ENCODE assay signal across 8 mouse cellular contexts in the genomic region with DNA sequence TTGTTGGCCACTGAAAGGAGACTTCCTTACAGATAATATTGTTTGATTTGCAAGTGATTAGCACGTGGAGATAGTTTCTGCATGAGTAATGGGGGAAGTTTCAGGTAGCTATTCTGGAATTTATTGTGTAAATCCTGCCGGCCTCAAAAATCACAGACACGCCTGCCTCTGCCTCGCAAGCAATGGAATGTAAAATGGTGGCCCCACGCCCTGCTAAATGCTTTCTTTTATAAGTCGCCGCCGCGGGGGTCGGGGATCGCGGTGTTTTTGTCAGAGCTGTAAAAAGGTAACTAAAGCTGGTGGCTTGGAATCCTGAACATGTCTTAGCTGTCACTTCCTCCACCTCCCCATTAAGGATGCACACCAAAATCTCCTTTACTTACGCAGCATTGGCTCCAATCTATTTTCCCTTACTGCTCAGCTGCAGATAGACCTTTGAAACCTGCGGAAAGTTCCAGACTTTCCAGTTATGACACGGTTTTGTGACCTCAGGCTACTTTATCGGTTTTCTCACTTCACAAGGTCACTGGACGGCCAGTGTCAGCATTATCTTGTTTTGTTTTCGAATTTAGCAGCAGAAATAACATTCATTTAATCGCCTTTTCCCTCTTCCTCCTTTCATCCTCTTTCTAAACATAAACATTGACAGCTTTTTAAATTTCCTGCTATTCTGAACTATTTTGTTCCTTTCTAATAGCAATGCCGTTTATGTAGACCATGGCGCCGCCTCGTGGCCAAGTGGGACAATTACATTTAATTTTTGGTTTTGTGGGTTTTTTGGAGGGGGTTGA. TPM values are rescaled to one million over a fixed set of nuclear protein-coding genes. Genes with fewer than 3 reads are reported as not detected.
DNase-seq lines count a peak whose midpoint lies in the region; ATAC-seq lines count a peak whose summit lies in the region.

No protein-coding gene starts in this region.

- H3K27ac ChIP-seq in embryonic facial prominence, embryonic 15.5 days (replicated peaks) = no peak overlapping the region
- no peak overlapping the region for H3K27ac ChIP-seq in intestine, embryonic 14.5 days (ENCODE audit: low read depth)

- no peaks in the 10 kb centered on the region for H3K27me3 ChIP-seq in embryonic facial prominence, embryonic 15.5 days
- H3K27me3 ChIP-seq in intestine, embryonic 14.5 days (replicated peaks; ENCODE audit: control insufficient read depth, insufficient read depth, low read length) = no peaks in the 10 kb centered on the region

- ATAC-seq in embryonic facial prominence, embryonic 15.5 days (ENCODE audit: insufficient number of reproducible peaks, low FRiP score, low TSS enrichment, low read depth) = no peak
- no peak for ATAC-seq in intestine, embryonic 14.5 days (replicated peaks; ENCODE audit: low FRiP score, low TSS enrichment, low read depth)

- no peak overlapping the region for H3K9ac ChIP-seq in embryonic facial prominence, embryonic 15.5 days
- H3K9ac ChIP-seq in intestine, embryonic 14.5 days (ENCODE audit: low read length) = no peak overlapping the region

- H3K4me1 ChIP-seq in embryonic facial prominence, embryonic 15.5 days = peaks cover 5% of the 10 kb centered on the region; the same call in 1 of the 2 replicates
- H3K4me1 ChIP-seq in intestine, embryonic 14.5 days (replicated peaks; ENCODE audit: control insufficient read depth, insufficient read depth, low read length) = no peaks in the 10 kb centered on the region; the same call in 1 of the 2 replicates

- H3K9me3 ChIP-seq in embryonic facial prominence, embryonic 15.5 days (replicated peaks) = no peaks in the 10 kb centered on the region
- H3K9me3 ChIP-seq in intestine, embryonic 14.5 days (ENCODE audit: control insufficient read depth, low read length) = 0 out of 2 replicates have a peak, but pooled peaks cover 4% of the 10 kb centered on the region

- WGBS in embryonic facial prominence, embryonic 15.5 days = 20% methylated on average over 23 of the region's 23 CpGs
- WGBS in intestine, embryonic 14.5 days = 28% methylated on average over 23 of the region's 23 CpGs

- H3K4me3 ChIP-seq in embryonic facial prominence, embryonic 15.5 days (replicated peaks) = peak overlapping the region; percentile 3; the same call in 1 of the 2 replicates
- no peak overlapping the region for H3K4me3 ChIP-seq in intestine, embryonic 14.5 days (ENCODE audit: low read depth, low read length)

- no peaks in the 10 kb centered on the region for H3K36me3 ChIP-seq in embryonic facial prominence, embryonic 15.5 days
- H3K36me3 ChIP-seq in intestine, embryonic 14.5 days (ENCODE audit: control insufficient read depth, insufficient read depth, low read length) = no peaks in the 10 kb centered on the region

- peak overlapping the region; percentile 13; the same call in 1 of the 2 replicates for H3K4me2 ChIP-seq in embryonic facial prominence, embryonic 15.5 days (replicated peaks)
- H3K4me2 ChIP-seq in intestine, embryonic 14.5 days (ENCODE audit: low read length) = peak overlapping the region; percentile 33

- DNase-seq in ovary, postnatal 36 days (ENCODE audit: low spot score) = peak; percentile 53
- DNase-seq in ovary, adult 18-20 months (ENCODE audit: low spot score) = no peak
- peak; percentile 58 for DNase-seq in adrenal gland, postnatal 25 days
- DNase-seq in intestine, embryonic 14.5 days (ENCODE audit: low spot score) = peak; percentile 65
- DNase-seq in liver = peak; percentile 49
- DNase-seq in naive thymus-derived CD4-positive, alpha-beta T cell, adult 2 months (ENCODE audit: low read depth) = peak; percentile 76
- peak; percentile 42 for DNase-seq in thymus, postnatal 25 days

RNA-seq across cellular contexts. Expression of a gene that starts 25.6 kb away (rescaled TPM):
- total RNA-seq in adrenal gland, postnatal 25 days (2021) = 32.4 and 32.5 TPM in 2 replicates
- polyA plus RNA-seq in embryonic facial prominence, embryonic 15.5 days (2015; fragmentation: Nextera tagmentation; extraction: Ambion mirVana) = 12.0 and 14.1 TPM in 2 replicates
- polyA plus RNA-seq in intestine, embryonic 14.5 days (2014; fragmentation: Nextera tagmentation; extraction: Ambion mirVana) = 12.4 and 12.5 TPM in 2 replicates
